Mouse (Mus musculus) lung, embryonic 14.5 days (tissue): ENCODE results near the gene Pgbd1. TPM values are rescaled to one million over a fixed set of nuclear protein-coding genes. Genes with fewer than 3 reads are reported as not detected.
A peak's percentile ranks its signal among the peaks of the same experiment; 100 is the strongest.
"Not testable (repeated sequence)": the region's sequence is repeated elsewhere in the genome, so short reads cannot be mapped to it uniquely, and the experiment has no call there.

Experiments used
- ATAC-seq: fragments of 200-750 bp; cut with Nextera tagmentation; 2 replicates; pipeline ENCODE4 v1.8.0; 2017; ENCODE audit warnings: mild to moderate bottlenecking, moderate TSS enrichment, moderate library complexity; ENCODE audit not compliant: insufficient read depth
- DNase-seq: peaks from one replicate; pipeline ENCODE4 v3.0.0-alpha.2; 2015
- H3K27ac ChIP-seq: fragments of 300-500 bp; sonication (generic); 2 replicates; pipeline ENCODE4 v1.5.1; 2014; ENCODE audit warnings: low read depth, mild to moderate bottlenecking, moderate library complexity
- H3K27me3 ChIP-seq: fragments of 300-500 bp; sonication (generic); 2 replicates; pipeline ENCODE4 v1.6.1; 2014; ENCODE audit warnings: low read length, control low read depth; ENCODE audit not compliant: insufficient read depth
- H3K36me3 ChIP-seq: fragments of 300-500 bp; sonication (generic); 2 replicates; pipeline ENCODE4 v1.6.1; 2014; ENCODE audit warnings: control low read depth; ENCODE audit not compliant: insufficient read depth
- H3K4me1 ChIP-seq: fragments of 300-500 bp; sonication (generic); 2 replicates; pipeline ENCODE4 v1.6.1; 2014; ENCODE audit warnings: antibody characterized with exemption, control low read depth; ENCODE audit not compliant: insufficient read depth
- H3K4me2 ChIP-seq: fragments of 300-500 bp; sonication (generic); 2 replicates; pipeline ENCODE4 v1.6.1; 2014; ENCODE audit warnings: mild to moderate bottlenecking
- H3K4me3 ChIP-seq: fragments of 300-500 bp; sonication (generic); 2 replicates; pipeline ENCODE4 v1.5.1; 2014; ENCODE audit warnings: low read depth, low read length
- H3K9ac ChIP-seq: fragments of 300-500 bp; sonication (generic); 2 replicates; pipeline ENCODE4 v1.6.1; 2014
- H3K9me3 ChIP-seq: fragments of 300-500 bp; sonication (generic); 2 replicates; pipeline ENCODE4 v1.6.1; 2016; ENCODE audit warnings: low read depth, low read length, control low read depth
- CTCF ChIP-seq: IDR thresholded peaks from 2 replicates; pipeline ENCODE4 v1.5.1; 2016; ENCODE audit warnings: antibody characterized with exemption, low read depth
- WGBS: fragments of 180-500 bp; shearing (Covaris S2); extraction: QIAGEN DNeasy Blood & Tissue Kit; methylation state at CpG from one replicate; pipeline ENCODE4 v1.1.7; 2014; 5-methylcytosine and 5-hydroxymethylcytosine counted together
- polyA plus RNA-seq: library from polyadenylated mRNA; unstranded; fragments of >200 nt; fragmentation: Nextera tagmentation; extraction: Ambion mirVana; gene quantifications from 2 replicates; pipeline ENCODE4 v1.2.1, GENCODE M21; 2014

The Pgbd1 gene
- 2.3 and 2.6 TPM in 2 replicates for polyA plus RNA-seq

GRCm38 (mm10) chr13:21440503-21441206 is at the start of gene Pgbd1:
Gene Pgbd1 (minus strand): TSS chr13:21441058.
- DNase-seq, result peak; percentile 85
- Histone ChIP-seq H3K36me3 (peaks cover 31% of the 10 kb centered on the region), H3K4me1 (no peaks in the 10 kb centered on the region), H3K4me2 (peak within 1 kb of the TSS; percentile 88), H3K27ac (peak within 1 kb of the TSS; percentile 80), H3K4me3 (peak within 1 kb of the TSS; percentile 50), H3K27me3 (no peaks in the 10 kb centered on the region), H3K9me3 (no peaks in the 10 kb centered on the region), H3K9ac (peak within 1 kb of the TSS; percentile 69)
- TF ChIP-seq CTCF, result peak; percentile 55
- ATAC-seq, result peak; percentile 93
- 1% methylated on average over 32 of the region's 32 CpGs for WGBS

DNA sequence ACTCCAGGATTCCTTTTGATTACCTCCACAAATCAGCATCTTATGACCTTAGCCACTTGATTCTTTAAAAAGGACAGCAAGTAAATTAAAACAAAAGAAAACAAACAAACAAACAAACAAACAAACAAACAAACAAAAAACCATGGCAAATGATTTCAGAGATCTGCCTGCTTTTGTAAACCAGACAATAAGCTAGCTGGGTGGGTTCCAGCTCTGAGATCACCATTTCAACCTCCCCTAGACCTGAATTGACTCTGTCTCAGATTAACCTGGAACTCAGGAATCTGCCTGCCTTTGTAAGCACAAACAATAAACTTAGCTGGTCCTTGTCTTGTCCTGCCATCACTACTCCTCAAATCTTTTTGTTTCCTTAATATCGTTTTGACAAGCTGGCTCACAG is 46.0 kb upstream of the Pgbd1 start:
- H3K9ac ChIP-seq, result no peak overlapping the region

GRCm38 (mm10) chr13:21478759-21479670 is 38.2 kb upstream of the Pgbd1 start, which contains the start of the genes Zkscan4 and Gm10065:
Gene Zkscan4 (plus strand): TSS chr13:21478907.
Gene Gm10065 (minus strand): TSS chr13:21479441.
- H3K9me3 ChIP-seq, H3K4me1 ChIP-seq, H3K27me3 ChIP-seq, H3K36me3 ChIP-seq: not testable (repeated sequence)
- peak within 1 kb of the TSS; percentile 51; the same call in 1 of the 2 replicates for H3K27ac ChIP-seq
- WGBS, result 3% methylated on average over 31 of the region's 31 CpGs
- peak within 1 kb of the TSS; percentile 59 for H3K9ac ChIP-seq
- ATAC-seq (peak; percentile 89), DNase-seq (peak; percentile 88)
- peak within 1 kb of the TSS; percentile 47 for H3K4me3 ChIP-seq
- peak within 1 kb of the TSS; percentile 61 for H3K4me2 ChIP-seq

More for the DNA sequence above, 46.0 kb upstream of the Pgbd1 start:
- H3K4me1 ChIP-seq, result no peaks in the 10 kb centered on the region
- H3K27ac ChIP-seq, result no peak overlapping the region
- ATAC-seq (no peak), DNase-seq (no peak)
- no peak overlapping the region for H3K4me3 ChIP-seq
- no peaks in the 10 kb centered on the region for H3K36me3 ChIP-seq
- no peak for TF ChIP-seq CTCF
- no peak overlapping the region for H3K4me2 ChIP-seq
- WGBS, result 82% methylated on average over 1 of the region's 1 CpGs
- H3K27me3 ChIP-seq, result no peaks in the 10 kb centered on the region
- H3K9me3 ChIP-seq, result no peaks in the 10 kb centered on the region; the same call in 1 of the 2 replicates

DNA sequence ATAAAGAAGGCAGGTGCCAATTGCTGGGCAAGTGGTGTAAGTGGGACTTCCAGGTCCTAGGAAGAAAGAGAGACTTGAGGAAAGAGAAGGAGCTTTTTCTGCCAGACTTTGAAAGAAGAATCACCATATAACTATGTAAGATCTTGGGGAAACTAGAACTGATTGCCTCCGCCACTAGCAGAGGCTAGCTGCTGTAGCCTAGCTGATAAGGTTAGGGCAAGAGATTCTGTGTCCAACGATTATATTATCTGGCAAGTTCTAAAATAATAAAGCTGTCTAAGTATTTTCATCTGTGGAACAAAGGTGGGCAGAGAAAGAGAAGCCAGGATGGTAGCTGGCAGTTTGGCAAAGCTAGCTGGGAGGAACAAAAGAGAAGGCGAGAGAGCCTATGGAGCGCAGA is 31.6 kb upstream of the Pgbd1 start:
- H3K27ac ChIP-seq, result no peak overlapping the region
- H3K4me1 ChIP-seq, result no peaks in the 10 kb centered on the region
- TF ChIP-seq CTCF, result no peak
- no peak overlapping the region for H3K9ac ChIP-seq
- no peak overlapping the region for H3K4me3 ChIP-seq
- DNase-seq, result no peak
- no peaks in the 10 kb centered on the region for H3K27me3 ChIP-seq
- no peaks in the 10 kb centered on the region for H3K36me3 ChIP-seq
- no peak overlapping the region for H3K4me2 ChIP-seq
- H3K9me3 ChIP-seq, result no peaks in the 10 kb centered on the region
- ATAC-seq, result no peak
- WGBS, result 32% methylated on average over 4 of the region's 4 CpGs

GRCm38 (mm10) chr13:21469097-21469496 is 28.2 kb upstream of the Pgbd1 start:
- H3K4me3 ChIP-seq, result no peak overlapping the region
- peak overlapping the region; percentile 75 for H3K4me2 ChIP-seq
- no peaks in the 10 kb centered on the region for H3K4me1 ChIP-seq
- no peak for DNase-seq
- no peak overlapping the region for H3K27ac ChIP-seq
- no peaks in the 10 kb centered on the region for H3K36me3 ChIP-seq
- H3K9ac ChIP-seq, result no peak overlapping the region
- TF ChIP-seq CTCF, result no peak
- 25% methylated on average over 9 of the region's 9 CpGs for WGBS
- no peak for ATAC-seq
- no peaks in the 10 kb centered on the region for H3K9me3 ChIP-seq
- no peaks in the 10 kb centered on the region for H3K27me3 ChIP-seq

DNA sequence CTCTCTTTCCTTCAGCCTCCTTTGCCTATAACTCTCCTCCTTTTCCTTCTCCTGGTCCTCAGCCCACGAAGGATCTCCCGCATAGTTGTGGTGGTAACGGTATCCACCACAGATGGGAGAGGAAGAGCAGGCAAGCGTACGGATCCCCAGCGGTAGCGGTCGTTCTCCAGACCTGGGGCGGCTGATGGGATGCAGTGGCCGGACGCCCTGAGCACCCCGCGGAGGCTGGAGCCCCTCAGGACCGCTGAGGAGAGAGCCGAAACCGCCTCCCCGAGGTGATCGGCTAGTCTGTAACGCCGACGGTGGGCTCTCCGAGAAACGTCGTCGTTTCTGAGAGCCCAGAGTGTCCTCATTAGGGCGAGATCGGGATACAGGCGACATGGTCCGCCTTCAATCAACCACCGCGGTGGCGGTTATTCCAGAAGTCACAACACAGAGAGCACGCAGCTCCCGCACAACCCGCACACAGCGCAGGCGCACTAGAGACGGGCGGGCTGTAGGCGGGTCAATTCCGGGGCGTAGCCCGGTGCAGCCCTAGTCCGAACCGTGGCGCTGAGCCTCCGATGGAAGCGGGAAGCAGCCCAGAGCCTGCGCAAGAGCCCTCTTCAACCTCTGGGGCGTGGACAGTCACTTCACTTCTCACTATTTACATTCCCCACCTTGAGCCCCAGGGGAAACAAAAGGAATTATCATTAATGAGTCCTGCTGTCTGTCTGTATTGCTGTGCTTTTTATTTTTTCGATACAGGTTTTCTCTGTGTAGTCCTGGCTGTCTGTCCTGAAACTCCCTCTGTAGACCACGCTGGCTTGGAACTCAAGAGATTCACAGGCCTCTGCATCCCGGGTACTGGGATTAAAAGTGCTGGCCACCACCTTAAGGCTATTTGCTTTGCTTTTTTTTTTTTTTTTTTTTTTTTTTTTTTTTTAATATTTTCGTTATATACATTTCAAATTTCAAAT is 27.5 kb upstream of the Pgbd1 start, which contains the start of gene Nkapl:
Gene Nkapl, minus strand, starts transcription at position 449 of the 959 bp plus-strand sequence.
- DNase-seq (peak; percentile 94), ATAC-seq (peak; percentile 100)
- under 1% methylated on average over 54 of the region's 54 CpGs for WGBS
- no peak for TF ChIP-seq CTCF
- no peaks in the 10 kb centered on the region for H3K27me3 ChIP-seq
- H3K4me3 ChIP-seq, result peak within 1 kb of the TSS; percentile 55
- H3K9ac ChIP-seq, result peak within 1 kb of the TSS; percentile 62
- no peaks in the 10 kb centered on the region for H3K4me1 ChIP-seq
- H3K9me3 ChIP-seq, result no peaks in the 10 kb centered on the region
- H3K36me3 ChIP-seq, result no peaks in the 10 kb centered on the region
- 0 out of 2 replicates have a peak within 1 kb of the TSS, but pooled peaks have one; percentile 4 for H3K27ac ChIP-seq
- peak within 1 kb of the TSS; percentile 75 for H3K4me2 ChIP-seq
